Mouse (Mus musculus) ZHBTc4 (cell line): ENCODE results near the gene Parp8.

Experiments used
- DNase-seq: peaks from one replicate; pipeline ENCODE4 v3.0.0-alpha.2; 2011; ENCODE audit warnings: low read depth, low spot score

The Parp8 gene

DNA sequence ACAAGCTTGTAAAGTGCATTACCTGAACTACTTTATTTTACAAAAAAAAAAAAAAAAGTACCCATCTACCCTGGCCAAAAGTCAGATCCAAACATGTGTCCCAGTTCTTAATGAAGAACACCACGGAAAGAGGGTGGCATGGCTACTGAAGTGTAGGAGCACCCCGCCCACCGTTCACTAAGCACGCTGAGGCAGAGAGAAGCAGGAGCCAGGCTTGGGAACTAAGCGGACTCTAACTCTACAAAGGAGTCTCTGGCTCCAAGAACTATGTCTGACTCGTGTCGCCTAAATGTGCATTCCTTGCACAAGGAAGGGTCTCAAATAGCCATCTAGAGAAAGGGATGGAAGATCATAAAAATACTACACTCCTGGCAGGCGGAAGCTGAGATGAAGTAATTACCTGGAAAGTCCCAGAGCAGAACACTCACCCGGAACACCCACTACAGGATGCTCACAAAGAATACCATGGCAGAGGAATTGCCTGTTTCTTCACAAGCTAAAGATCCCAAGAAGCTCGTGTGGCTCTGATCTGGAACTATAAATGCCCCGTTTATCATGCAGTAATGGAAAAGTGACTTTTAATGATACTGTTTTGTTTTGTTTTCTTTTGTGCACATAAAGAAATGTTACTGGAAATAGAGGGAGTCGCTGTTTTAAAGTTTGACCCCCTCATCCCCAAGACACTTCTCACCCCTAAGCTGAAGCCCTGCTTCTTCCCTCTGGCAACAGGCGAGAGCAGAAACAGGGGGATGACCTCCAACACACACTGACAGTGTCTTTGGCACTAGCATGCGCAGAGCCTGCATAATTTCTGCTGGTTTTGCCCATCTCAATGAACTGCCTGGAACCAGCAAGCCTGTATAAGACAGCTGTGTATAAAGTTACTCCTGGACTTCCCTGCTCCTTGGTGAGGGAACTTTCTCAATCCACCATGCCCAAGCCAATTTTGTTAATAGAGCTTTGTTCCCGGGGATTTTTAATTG lies 62.6 kb downstream of the Parp8 start:
- no peak for DNase-seq

DNA sequence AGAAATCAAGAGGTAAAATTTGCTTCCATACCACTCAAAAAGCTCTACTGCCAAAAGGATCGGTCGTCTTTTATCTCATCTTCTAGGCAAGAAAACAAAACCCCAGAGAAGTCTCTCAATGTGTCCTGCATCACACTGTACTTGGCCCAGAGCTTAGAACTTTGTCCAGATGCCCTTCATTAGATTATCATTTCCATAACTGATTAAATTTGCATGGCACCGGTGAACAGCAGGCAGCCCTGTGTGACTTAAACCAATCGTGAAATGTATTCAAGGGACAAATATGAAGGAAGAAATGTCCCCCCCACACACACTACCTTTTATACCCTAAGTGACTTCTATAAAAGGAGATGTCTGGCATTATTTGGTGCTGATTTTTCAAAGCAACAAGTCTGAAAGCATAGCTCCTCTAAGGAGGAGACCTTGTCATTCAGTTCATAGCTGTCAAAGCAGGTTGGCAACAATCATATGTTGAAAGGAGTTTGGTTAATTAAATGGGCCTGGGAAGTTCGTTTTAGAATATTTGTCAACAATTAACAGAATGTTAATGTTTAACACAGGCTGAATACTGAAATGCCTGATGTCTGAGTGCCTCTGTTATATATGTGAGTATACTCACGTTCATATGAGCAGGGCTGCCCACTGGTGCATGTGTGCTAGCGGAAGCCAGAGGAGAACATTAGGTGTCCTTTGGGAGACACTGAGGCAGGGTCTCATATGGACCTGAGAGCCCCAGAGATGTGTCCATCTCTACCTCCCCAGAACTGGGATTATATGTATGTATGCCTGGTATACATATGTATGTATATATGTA lies 66.4 kb downstream of the Parp8 start:
- no peak for DNase-seq

DNA sequence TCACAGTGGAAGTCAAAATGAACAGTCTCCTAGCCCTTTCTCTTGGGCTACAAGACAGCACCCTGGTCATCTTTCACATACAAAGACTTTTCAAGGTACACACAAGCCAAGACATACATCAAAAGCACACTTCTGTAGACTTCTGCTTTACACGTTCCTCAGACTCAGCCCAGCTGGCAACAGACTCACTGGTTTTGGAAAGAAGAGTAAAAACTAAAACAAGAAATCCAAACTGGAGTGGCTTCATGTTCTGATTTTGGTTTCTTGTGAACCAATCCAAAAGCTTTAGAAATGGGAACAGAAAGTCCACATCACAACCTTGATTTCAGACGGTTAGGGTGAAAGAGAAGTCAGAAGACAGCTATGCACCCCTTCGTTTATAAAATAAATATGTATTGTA lies 67.8 kb downstream of the Parp8 start:
- DNase-seq = no peak

DNA sequence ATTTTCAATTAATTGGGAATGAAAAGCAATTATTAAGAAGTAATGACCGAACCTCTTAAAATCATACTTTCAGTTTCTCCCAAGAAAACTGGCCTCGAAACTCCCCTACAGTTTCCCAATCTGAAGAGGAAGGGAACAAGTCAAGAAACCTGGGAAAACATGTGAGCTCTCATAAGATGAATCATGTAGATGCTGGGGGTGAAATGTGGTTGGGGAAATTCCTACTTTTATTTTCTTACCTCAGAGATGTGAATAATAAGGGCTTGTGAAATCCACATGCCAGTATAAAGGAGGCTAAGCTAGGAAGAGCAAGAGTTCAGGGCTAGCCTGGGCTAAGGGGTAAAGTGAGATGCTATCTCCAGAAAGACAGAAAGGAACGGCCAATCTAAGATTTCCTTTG lies 74.0 kb downstream of the Parp8 start:
- no peak for DNase-seq

DNA sequence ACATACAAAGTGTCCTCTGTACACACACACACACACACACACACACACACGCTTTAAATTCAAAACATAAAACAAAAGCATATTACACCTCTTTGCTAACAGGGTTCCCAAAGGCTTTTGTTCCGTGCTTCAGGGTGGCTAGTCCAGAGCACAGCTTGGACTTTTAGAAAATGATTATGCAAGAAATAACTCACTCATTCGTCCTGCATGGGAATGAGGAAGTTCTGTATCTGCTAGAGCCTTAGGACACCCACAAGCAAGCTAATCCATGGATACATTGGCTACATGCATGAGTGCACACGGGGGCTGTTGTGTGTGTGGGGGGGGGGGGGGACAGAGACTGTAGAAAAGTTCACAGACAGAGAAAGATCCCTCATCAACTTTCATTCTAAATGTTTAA lies 75.8 kb downstream of the Parp8 start:
- no peak for DNase-seq

DNA sequence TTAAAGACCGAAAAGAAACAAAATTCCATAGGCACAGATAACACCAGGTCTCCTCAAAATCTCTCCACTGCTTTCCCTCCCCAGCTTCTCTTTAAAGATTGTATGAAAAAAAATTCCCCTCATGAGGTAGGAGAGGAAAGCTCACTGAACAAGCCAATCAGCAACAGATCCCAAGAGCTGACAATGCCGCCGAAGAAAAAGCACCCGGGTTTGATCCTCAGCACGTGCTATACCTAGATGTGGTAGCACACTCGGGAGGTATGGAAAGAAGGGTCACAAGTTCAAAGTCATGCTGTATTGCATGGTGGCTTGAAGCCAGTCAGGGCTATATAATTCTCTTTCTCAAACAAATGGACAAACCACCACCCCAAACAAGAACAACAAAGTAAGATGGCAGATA lies 76.3 kb downstream of the Parp8 start:
- DNase-seq = no peak

DNA sequence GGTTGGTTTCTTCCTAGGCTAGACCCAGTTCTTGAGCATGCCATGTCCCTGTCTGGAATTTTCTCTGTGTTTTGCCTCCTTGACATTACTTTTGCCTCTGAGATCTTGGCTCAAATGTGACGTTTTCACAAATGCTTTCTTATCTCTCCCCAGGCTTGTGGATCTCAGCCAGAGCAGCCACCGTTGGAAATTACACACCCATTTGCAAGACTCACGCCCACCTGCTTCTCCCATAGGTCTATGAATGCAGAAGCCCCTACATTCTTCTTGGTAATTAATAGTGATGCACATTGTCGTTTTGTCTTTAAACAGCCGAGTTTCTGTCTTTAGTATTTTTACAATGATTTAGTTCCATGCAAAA lies 77.1 kb downstream of the Parp8 start:
- DNase-seq = no peak

DNA sequence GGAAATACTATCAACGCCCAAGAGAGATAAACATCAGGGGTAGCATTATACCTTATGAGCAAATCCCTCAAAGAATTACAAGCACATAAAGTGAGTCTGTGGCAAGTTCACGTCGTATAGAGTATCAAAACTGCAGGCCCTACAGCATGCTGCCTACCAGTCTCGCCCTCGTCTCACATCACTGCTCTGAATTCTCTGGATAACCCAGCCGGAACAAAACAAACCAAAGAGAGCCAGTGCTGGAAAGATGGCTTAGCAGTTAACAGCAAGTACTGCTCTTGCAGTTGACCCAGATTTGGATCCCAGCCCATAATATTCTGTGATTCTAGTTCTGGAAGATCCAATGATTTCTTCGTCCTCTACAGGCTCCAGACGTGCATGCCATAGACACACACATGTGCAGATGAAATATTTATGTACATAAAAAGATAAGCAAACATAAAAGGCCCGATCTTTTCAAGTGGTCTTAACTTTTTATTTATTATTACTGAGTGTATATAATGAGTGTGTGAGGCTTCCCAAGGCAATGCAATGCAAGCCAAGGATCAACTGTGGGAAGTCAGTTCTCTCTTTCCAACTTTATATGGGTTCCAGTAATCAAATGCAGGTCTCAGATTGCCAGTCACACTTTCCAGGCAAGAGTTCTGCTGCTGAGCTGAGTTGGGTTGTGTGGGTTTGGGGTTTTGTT lies 77.6 kb downstream of the Parp8 start:
- DNase-seq = no peak

DNA sequence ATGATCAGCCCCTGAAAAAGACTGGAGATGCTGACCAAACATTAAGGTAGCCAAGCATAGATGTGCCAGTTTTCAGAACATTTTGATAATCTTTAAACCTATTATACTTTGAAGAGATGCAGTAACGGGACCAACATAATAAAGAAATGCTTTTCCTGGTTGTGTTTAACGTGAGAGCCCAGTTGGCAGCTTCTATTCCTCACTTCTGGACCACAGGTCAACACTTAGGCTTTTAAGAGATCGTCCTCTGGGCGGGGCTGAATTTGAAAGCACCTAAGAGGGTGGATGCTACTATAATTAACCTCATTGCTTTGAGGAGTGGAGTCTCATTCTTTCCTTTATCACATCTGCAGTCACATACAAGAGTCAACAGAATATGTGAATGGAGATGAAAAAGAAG lies 78.8 kb downstream of the Parp8 start:
- no peak for DNase-seq

DNA sequence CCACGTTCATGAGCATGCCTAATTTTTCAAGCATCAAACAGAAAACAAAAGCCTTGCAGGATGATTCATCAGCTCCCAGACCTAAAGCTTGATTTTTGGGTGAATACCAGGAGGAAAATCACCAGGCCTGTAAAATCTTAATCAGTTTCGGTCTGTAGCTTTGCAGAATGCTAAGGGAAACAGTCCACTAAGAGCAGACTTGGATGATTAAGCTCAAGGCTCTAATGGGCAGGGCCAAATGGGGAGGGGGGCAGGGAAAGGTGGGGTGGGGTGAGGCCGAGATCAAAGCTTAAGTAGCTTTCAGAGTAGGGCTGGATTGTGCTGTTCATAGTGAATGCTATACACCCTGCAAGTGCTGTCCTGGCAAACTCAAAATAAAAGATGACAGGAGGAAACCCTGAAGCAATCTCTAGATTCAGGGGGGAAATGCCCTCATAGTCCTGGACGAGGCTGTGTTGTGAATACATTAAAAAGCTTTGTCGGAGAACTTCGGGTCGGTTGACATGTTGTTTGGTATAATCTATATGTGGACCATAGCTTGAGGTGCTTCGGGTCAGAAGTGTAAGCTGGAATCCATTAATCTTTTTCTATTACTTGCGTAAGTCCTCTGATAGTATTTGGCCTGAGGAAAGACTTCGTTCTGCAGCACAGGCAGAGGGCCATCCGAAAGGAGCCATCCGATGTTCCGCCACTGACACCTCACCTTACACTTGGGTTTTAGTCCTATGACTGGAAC lies 83.9 kb downstream of the Parp8 start:
- DNase-seq = no peak

DNA sequence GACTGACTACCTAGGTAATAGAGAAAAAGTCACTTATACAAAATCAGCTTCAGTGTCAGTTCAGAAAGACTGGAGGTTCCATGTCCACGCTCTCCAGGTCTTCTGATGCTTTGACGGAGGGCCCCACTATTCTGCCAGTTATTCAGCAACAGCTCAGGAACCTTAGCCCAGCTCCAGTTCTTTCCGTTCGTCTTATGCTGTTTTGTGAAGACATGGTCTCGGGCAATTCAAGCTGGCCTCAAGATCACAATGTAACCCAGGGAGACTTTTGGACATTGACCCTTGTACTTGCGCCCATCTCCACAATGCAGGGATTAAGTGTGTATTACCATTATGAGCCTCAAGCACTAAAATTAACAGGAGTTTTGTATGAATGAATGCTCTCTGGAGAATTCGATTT lies 84.6 kb downstream of the Parp8 start:
- DNase-seq = no peak

DNA sequence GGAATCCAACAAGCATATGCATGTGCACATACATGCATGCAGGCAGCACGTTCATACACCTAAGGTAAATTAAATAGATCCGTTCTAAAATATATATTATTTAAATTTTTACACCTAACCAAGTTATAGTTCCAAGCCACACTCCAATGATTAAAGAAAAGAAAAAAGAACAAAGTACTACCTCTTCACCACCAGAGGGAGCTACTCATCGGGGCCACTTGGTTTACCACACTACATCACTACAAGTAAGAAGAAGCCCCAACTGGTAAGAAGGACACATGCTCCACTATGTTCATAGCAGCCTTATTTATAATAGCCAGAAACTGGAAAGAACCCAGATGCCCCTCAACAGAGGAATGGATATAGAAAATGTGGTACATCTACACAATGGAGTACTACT lies 88.3 kb downstream of the Parp8 start:
- peak; percentile 15 for DNase-seq

DNA sequence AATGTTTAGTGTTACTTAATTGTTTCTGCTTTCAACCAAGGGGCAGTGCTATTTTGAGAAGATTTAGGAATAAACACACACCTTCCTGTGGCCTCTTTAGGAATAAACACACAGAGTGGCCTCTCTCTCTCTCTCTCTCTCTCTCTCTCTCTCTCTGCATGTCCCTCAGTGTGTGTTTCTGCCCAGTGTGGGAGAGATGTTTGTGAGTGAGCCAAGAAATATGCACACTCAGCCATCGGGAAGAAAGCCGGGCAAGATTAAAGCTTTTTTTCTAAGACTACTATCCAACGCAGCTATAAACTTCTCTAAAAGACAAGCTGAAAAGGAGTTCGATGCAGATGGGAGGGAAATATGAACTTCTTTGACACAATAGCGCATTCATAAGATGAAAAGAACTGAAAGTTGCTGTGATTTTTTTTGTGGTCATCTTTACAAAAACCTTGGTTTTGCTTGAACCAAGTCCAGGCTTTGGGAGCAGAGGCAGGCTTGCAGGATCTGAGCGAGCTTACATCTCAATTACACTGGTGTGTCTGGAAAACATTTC lies 107.9 kb downstream of the Parp8 start:
- DNase-seq = no peak

DNA sequence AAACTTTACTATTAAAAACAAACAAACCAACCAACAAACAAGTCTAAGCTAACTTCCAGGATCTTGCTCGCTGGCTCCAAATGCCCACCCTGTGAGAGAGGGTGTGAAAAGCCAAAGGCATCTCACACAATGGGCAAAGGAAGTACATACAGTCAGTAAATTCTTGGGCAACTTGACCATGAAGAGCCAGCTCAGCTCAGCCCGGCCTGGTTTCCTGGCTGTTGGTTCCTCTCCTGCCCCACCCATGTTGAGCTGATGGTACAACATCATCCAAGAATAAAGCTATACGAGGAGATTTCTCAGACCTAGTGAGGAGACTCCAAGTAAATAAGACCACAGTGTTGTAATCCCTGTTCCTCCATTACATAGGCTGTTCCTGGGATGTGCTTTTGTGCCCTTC lies 117.1 kb downstream of the Parp8 start:
- DNase-seq = no peak

DNA sequence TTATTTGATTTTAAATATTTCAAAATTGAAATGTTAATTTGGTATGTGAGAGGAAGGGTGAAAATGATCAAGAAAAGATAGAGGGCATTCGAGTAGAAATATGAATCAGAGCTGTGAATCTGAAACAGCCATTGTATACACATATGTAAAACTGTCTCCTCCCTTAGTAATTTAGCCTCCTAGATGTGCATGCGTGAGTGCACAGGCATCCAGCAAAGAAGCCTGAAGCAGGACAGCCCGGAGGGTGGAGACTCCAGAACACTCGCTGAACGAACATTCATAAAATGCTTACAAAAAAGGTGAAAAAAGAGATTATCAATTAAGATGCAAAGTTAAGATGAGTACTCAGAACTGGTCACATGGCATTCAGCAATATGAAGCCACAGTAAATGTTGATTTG lies 121.9 kb downstream of the Parp8 start:
- no peak for DNase-seq

DNA sequence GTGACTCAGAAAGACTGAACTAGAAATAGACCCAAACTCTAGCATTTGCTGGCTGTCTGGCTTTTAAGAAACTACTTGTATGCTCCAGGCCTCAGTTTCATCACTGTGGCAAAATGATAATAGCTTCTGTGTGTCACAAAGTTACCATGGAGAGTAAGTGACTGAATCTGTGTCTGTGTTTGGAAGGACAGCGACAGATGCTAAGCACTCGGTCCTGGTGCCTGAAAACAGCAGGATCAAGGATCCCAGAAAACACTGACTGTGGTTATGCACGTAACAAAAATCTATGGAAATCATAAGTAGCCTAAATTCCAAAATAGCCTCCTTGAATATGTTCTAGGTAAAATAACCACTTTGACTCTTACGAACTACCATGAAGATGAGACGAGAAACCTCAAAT lies 126.9 kb downstream of the Parp8 start:
- DNase-seq = no peak

DNA sequence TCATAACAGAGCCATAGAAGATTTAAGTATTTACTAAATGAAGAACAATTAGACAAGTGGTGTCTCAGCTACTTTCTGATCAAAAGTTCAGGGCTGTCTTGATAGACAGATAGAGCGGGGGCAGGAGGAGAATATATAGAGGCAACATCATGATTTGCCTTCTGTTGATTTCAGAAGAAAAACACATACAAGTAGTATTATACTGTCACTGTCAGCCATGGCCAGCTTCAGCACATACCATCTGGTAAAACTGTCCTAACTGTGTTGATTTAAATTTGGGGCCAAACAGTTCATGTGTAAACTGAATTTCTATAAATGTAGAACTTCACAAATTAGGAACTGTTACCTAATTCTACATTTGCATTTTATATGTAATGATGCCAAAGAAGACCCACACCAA lies 127.6 kb downstream of the Parp8 start:
- no peak for DNase-seq

DNA sequence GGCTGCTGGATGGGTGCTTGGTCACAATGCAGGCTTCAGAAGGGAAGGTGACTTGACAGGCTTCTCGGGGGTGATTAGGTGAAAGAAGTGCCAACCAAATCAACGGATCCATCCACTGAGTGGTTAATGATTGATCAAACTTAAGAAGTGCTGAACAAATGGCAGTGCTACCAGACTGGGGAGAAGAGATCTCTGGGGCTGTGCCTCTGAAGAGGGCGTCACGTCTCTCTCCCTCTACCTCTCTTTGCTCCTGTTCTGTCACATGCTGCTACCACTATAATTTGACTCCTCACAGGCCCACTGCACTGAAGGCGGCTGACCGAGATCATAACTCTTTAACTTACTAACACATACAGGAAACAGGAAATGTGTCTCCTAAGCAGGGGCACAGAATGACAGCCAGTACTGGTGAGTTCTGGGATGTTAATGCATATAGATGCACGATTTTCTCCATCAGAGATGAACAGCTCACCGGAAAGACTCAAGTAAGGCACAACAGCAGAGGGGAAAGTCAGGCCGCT lies 140.9 kb downstream of the Parp8 start:
- DNase-seq = no peak

DNA sequence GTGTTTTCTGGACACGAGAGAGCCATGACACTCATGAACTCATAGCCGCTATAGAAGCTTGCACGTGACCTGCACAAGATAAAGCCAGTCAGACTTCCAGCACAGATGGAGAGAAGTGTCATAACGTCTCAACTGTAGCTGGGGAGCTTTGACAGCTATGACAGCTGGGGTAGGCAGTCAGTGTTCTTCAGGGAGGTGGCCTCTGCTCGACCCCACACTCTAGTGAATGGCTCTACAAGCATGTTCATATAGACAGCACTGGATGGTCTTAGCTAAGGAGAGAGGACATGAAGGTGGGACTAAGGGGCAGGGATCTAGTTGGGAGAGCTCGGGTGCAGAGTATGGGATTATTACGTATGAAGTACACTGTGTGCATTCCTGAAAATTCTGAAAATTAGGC lies 143.1 kb downstream of the Parp8 start:
- DNase-seq = no peak

DNA sequence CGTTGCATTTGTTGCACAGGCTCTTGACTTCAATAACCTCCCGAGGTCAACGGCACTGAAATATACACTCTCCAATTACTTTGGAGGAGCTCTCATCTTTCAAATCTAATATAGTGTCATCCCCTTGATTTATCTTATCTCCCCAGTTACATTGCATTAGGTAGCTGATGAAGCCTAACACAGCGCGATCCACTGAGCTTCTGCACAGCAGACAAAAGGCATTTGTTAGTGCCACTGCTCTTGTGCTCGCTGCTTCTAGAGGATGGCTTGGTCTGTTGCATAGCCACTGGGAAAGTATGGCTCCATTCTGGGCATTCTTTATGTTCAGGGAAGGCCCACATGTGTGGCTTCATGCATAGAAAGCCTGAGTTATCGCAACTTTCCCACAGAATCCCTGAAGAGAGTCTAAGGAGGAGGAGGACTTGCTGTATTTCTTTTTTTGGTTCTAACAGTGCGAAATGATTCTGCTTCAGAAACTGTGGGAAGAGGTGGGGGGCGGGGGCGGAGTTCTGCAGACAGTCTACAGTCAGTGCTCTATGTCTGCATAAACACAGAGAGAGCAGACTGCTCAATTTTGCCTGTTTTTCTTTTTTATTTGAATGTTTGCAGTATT lies 145.7 kb downstream of the Parp8 start:
- no peak for DNase-seq

DNA sequence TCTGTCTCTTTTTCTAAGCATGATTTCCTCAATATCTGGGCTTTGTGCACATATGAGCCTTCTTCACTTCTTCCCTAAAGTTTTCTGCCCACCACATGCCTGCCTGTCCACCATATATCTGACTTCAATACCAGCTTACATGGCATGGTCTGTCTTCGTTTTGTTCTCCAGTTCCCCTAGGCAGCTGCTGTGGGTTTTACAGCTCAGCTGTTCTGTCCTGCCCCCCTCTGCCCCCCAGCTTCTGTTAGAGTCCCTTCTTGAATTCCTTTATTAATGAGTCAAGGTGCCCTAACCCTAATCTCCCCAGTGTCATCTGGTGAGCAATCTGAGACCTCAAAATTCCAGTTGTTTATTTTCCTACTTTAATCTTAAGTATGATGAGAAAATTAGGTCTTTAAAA lies 155.1 kb downstream of the Parp8 start:
- no peak for DNase-seq
